Mouse (Mus musculus) stomach, postnatal 0 days (tissue): ENCODE results near the gene Ppm1h.

Experiments
- CTCF ChIP-seq: IDR thresholded peaks from 2 replicates; pipeline ENCODE4 v1.5.1; 2016; ENCODE audit warnings: antibody characterized with exemption, low read depth, mild to moderate bottlenecking, moderate library complexity
- EP300 ChIP-seq: optimal IDR thresholded peaks from 2 replicates; pipeline ENCODE3; 2016; ENCODE audit warnings: antibody characterized with exemption

DNA sequence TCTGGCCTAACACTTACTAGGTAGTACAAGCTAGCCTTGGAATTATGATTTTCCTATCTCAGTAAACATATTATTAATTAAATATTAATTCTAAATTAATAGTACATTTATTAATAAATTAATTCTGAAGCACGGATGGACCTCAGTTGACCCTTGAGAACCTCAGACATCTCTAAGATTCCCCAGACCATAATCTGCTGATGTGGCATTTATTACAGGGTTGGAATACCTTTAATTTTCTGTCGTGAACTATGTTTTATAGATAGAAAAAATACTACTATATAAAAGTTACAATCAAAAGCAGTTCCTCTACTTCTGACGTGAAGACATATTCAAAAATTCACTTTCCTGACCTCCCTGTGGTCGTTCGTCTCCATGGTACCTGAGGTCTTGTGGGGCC, 19.8 kb downstream of the Ppm1h start:
- TF ChIP-seq CTCF (no peak), EP300 (no peak)
